ENCODE assay signal across 8 mouse cellular contexts in the genomic region with DNA sequence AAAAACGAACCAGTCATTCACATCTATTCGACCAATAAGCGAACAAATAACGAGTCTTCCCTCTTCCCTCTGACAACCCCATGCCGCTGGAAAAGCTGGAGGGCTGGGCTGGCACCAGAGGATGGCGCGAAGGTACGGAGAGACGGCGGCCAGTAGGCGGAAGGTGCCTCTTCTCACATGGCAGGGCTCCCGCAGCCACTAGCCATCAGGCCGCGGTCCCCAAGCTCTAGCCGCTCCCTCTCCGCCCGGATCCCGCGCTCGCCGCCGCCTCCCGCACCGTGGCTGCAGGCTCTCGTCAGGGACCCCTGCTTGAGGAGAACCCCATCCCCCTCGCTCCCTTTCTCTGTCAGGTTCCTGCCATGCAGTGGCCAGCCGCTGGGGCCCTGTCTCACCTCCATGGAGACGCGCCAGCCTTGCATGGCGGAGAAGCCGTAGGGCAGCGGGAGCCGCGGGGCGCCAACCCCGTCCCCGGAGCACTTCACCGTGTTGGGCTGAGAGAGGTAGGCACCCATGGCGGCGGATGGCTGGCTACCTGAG. TPM values are rescaled to one million over a fixed set of nuclear protein-coding genes. Genes with fewer than 3 reads are reported as not detected.
DNase-seq lines count a peak whose midpoint lies in the region; ATAC-seq lines count a peak whose summit lies in the region.

No protein-coding gene starts in this region.

- H3K27me3 ChIP-seq in heart, embryonic 12.5 days (replicated peaks) = no peaks in the 10 kb centered on the region
- H3K27me3 ChIP-seq in embryonic facial prominence, embryonic 15.5 days = no peaks in the 10 kb centered on the region
- H3K27me3 ChIP-seq in hindbrain, embryonic 14.5 days (ENCODE audit: control insufficient read depth, insufficient read depth, low read length) = no peaks in the 10 kb centered on the region
- H3K27me3 ChIP-seq in liver, embryonic 16.5 days (ENCODE audit: control insufficient read depth, insufficient read depth, low read depth, low read length) = no peaks in the 10 kb centered on the region
- no peaks in the 10 kb centered on the region for H3K27me3 ChIP-seq in neural tube, embryonic 15.5 days (replicated peaks)

- peak overlapping the region; percentile 86 for H3K4me2 ChIP-seq in heart, embryonic 12.5 days
- H3K4me2 ChIP-seq in embryonic facial prominence, embryonic 15.5 days (replicated peaks) = peak overlapping the region; percentile 74
- peak overlapping the region; percentile 61 for H3K4me2 ChIP-seq in hindbrain, embryonic 14.5 days (replicated peaks)
- peak overlapping the region; percentile 91 for H3K4me2 ChIP-seq in liver, embryonic 16.5 days (ENCODE audit: low read depth, low read length)
- peak overlapping the region; percentile 80 for H3K4me2 ChIP-seq in neural tube, embryonic 15.5 days

- peak overlapping the region; percentile 97 for H3K4me3 ChIP-seq in heart, embryonic 12.5 days
- H3K4me3 ChIP-seq in embryonic facial prominence, embryonic 15.5 days (replicated peaks) = peak overlapping the region; percentile 100
- H3K4me3 ChIP-seq in hindbrain, embryonic 14.5 days (replicated peaks; ENCODE audit: low read length) = peak overlapping the region; percentile 83
- H3K4me3 ChIP-seq in liver, embryonic 16.5 days (ENCODE audit: low read depth, low read length) = peak overlapping the region; percentile 100
- peak overlapping the region; percentile 99 for H3K4me3 ChIP-seq in neural tube, embryonic 15.5 days (replicated peaks)

- no peak for DNase-seq in heart, postnatal 36 days
- peak; percentile 69 for DNase-seq in MN1 (ENCODE audit: low spot score)
- peak; percentile 47 for DNase-seq in hindbrain, embryonic 14.5 days (ENCODE audit: low spot score)
- DNase-seq in thymus, postnatal 0 days (ENCODE audit: low spot score) = no peak

- no peaks in the 10 kb centered on the region for H3K36me3 ChIP-seq in heart, embryonic 12.5 days
- no peaks in the 10 kb centered on the region for H3K36me3 ChIP-seq in embryonic facial prominence, embryonic 15.5 days
- H3K36me3 ChIP-seq in hindbrain, embryonic 14.5 days (replicated peaks; ENCODE audit: control insufficient read depth, insufficient read depth) = no peaks in the 10 kb centered on the region
- H3K36me3 ChIP-seq in liver, embryonic 16.5 days (ENCODE audit: control insufficient read depth, insufficient read depth) = no peaks in the 10 kb centered on the region; the same call in 1 of the 2 replicates
- no peaks in the 10 kb centered on the region for H3K36me3 ChIP-seq in neural tube, embryonic 15.5 days

- H3K9me3 ChIP-seq in heart, embryonic 12.5 days (replicated peaks) = no peaks in the 10 kb centered on the region
- H3K9me3 ChIP-seq in embryonic facial prominence, embryonic 15.5 days (replicated peaks) = no peaks in the 10 kb centered on the region
- no peaks in the 10 kb centered on the region for H3K9me3 ChIP-seq in hindbrain, embryonic 14.5 days (ENCODE audit: control insufficient read depth, low read length)
- H3K9me3 ChIP-seq in liver, embryonic 16.5 days (replicated peaks; ENCODE audit: control insufficient read depth, low read length) = no peaks in the 10 kb centered on the region
- H3K9me3 ChIP-seq in neural tube, embryonic 15.5 days (replicated peaks) = no peaks in the 10 kb centered on the region

- intact Hi-C loops in heart, postnatal 36 days (cut with DNase I) = loop anchor here (2.0 to 5.0 kb wide), 3 partner anchors 17 to 107 kb away; a partner anchor contains a TSS

- ATAC-seq in heart, embryonic 12.5 days (ENCODE audit: insufficient number of reproducible peaks, low FRiP score) = peak; percentile 51
- peak; percentile 69 for ATAC-seq in embryonic facial prominence, embryonic 15.5 days (ENCODE audit: insufficient number of reproducible peaks, low FRiP score, low TSS enrichment, low read depth)
- peak; percentile 74 for ATAC-seq in hindbrain, embryonic 14.5 days (ENCODE audit: low FRiP score)
- ATAC-seq in liver, embryonic 16.5 days (ENCODE audit: low read depth) = peak; percentile 30
- ATAC-seq in neural tube, embryonic 15.5 days (ENCODE audit: low FRiP score) = peak; percentile 72

- H3K27ac ChIP-seq in heart, embryonic 12.5 days (ENCODE audit: poor library complexity, severe bottlenecking) = peak overlapping the region; percentile 90
- peak overlapping the region; percentile 94 for H3K27ac ChIP-seq in embryonic facial prominence, embryonic 15.5 days (replicated peaks)
- H3K27ac ChIP-seq in hindbrain, embryonic 14.5 days = peak overlapping the region; percentile 98
- peak overlapping the region; percentile 94 for H3K27ac ChIP-seq in liver, embryonic 16.5 days (ENCODE audit: low read length)
- peak overlapping the region; percentile 92 for H3K27ac ChIP-seq in neural tube, embryonic 15.5 days (replicated peaks)

- peak overlapping the region; percentile 96 for H3K9ac ChIP-seq in heart, embryonic 12.5 days
- H3K9ac ChIP-seq in embryonic facial prominence, embryonic 15.5 days = peak overlapping the region; percentile 90
- peak overlapping the region; percentile 85 for H3K9ac ChIP-seq in hindbrain, embryonic 14.5 days
- H3K9ac ChIP-seq in liver, embryonic 16.5 days (ENCODE audit: low read depth, low read length) = peak overlapping the region; percentile 96
- H3K9ac ChIP-seq in neural tube, embryonic 15.5 days (replicated peaks) = peak overlapping the region; percentile 95

- peaks cover 10% of the 10 kb centered on the region for H3K4me1 ChIP-seq in heart, embryonic 12.5 days (replicated peaks)
- H3K4me1 ChIP-seq in embryonic facial prominence, embryonic 15.5 days = peaks cover 4% of the 10 kb centered on the region; the same call in 1 of the 2 replicates
- peaks cover 15% of the 10 kb centered on the region; the same call in 1 of the 2 replicates for H3K4me1 ChIP-seq in hindbrain, embryonic 14.5 days (replicated peaks; ENCODE audit: control insufficient read depth, insufficient read depth, low read length)
- peaks cover 31% of the 10 kb centered on the region for H3K4me1 ChIP-seq in liver, embryonic 16.5 days (ENCODE audit: control insufficient read depth, low read depth, low read length)
- H3K4me1 ChIP-seq in neural tube, embryonic 15.5 days = peaks cover 26% of the 10 kb centered on the region

- whole genome bisulfite sequencing in heart, embryonic 12.5 days = 0% methylated on average over 37 of the region's 40 CpGs
- WGBS in embryonic facial prominence, embryonic 15.5 days = under 1% methylated on average over 40 of the region's 40 CpGs
- WGBS in hindbrain, embryonic 14.5 days = under 1% methylated on average over 36 of the region's 40 CpGs
- 0% methylated on average over 40 of the region's 40 CpGs for WGBS in liver, embryonic 16.5 days (ENCODE audit: insufficient replicate concordance)
- under 1% methylated on average over 40 of the region's 40 CpGs for WGBS in neural tube, embryonic 15.5 days

RNA-seq across cellular contexts. Expression of a gene that starts 0.5 kb away (rescaled TPM):
- 111 and 112 TPM in 2 replicates for polyA plus RNA-seq in heart, embryonic 12.5 days (2016; fragmentation: Nextera tagmentation; extraction: Ambion mirVana)
- 10 to 100 TPM; 50.3 to 58.7 TPM for total RNA-seq in heart, postnatal 36 days (2021)
- polyA plus RNA-seq in embryonic facial prominence, embryonic 15.5 days (2015; fragmentation: Nextera tagmentation; extraction: Ambion mirVana) = 113 and 115 TPM in 2 replicates
- polyA plus RNA-seq in hindbrain, embryonic 14.5 days (2014; fragmentation: Nextera tagmentation; extraction: Ambion mirVana) = 162 TPM in 2 replicates
- 90.8 and 97.8 TPM in 2 replicates for polyA plus RNA-seq in liver, embryonic 16.5 days (2015; fragmentation: Nextera tagmentation; extraction: Ambion mirVana)
- 167 and 173 TPM in 2 replicates for polyA plus RNA-seq in neural tube, embryonic 15.5 days (2015; fragmentation: Nextera tagmentation; extraction: Ambion mirVana)
- 131 and 140 TPM in 2 replicates for polyA plus RNA-seq in thymus, postnatal 0 days (2015; fragmentation: Nextera tagmentation; extraction: Ambion mirVana)

RNA-seq across cellular contexts. Expression of a gene that starts 17.9 kb away (rescaled TPM):
- 9.9 and 10.5 TPM in 2 replicates for polyA plus RNA-seq in heart, embryonic 12.5 days (2016; fragmentation: Nextera tagmentation; extraction: Ambion mirVana)
- 10 to 100 TPM in 1 of 2 experiments, 1 to 10 TPM in 1; 7.9 to 10.3 TPM for total RNA-seq in heart, postnatal 36 days (2021)
- 12.2 and 12.5 TPM in 2 replicates for polyA plus RNA-seq in embryonic facial prominence, embryonic 15.5 days (2015; fragmentation: Nextera tagmentation; extraction: Ambion mirVana)
- polyA plus RNA-seq in hindbrain, embryonic 14.5 days (2014; fragmentation: Nextera tagmentation; extraction: Ambion mirVana) = 7.0 and 9.4 TPM in 2 replicates
- 1.8 and 2.6 TPM in 2 replicates for polyA plus RNA-seq in liver, embryonic 16.5 days (2015; fragmentation: Nextera tagmentation; extraction: Ambion mirVana)
- 14.2 and 14.9 TPM in 2 replicates for polyA plus RNA-seq in neural tube, embryonic 15.5 days (2015; fragmentation: Nextera tagmentation; extraction: Ambion mirVana)
- polyA plus RNA-seq in thymus, postnatal 0 days (2015; fragmentation: Nextera tagmentation; extraction: Ambion mirVana) = 7.0 TPM in 2 replicates

RNA-seq across cellular contexts. Expression of a gene that starts 20.7 kb away (rescaled TPM):
- polyA plus RNA-seq in heart, embryonic 12.5 days (2016; fragmentation: Nextera tagmentation; extraction: Ambion mirVana) = 127 and 137 TPM in 2 replicates
- 10 to 100 TPM; 85.4 to 88.1 TPM for total RNA-seq in heart, postnatal 36 days (2021)
- 175 and 178 TPM in 2 replicates for polyA plus RNA-seq in embryonic facial prominence, embryonic 15.5 days (2015; fragmentation: Nextera tagmentation; extraction: Ambion mirVana)
- polyA plus RNA-seq in hindbrain, embryonic 14.5 days (2014; fragmentation: Nextera tagmentation; extraction: Ambion mirVana) = 149 and 161 TPM in 2 replicates
- polyA plus RNA-seq in liver, embryonic 16.5 days (2015; fragmentation: Nextera tagmentation; extraction: Ambion mirVana) = 44.4 and 44.9 TPM in 2 replicates
- 166 and 168 TPM in 2 replicates for polyA plus RNA-seq in neural tube, embryonic 15.5 days (2015; fragmentation: Nextera tagmentation; extraction: Ambion mirVana)
- 109 and 116 TPM in 2 replicates for polyA plus RNA-seq in thymus, postnatal 0 days (2015; fragmentation: Nextera tagmentation; extraction: Ambion mirVana)

RNA-seq across cellular contexts. Expression of a gene that starts 21.1 kb away (rescaled TPM):
- polyA plus RNA-seq in heart, embryonic 12.5 days (2016; fragmentation: Nextera tagmentation; extraction: Ambion mirVana) = 0.34 TPM in 1 of 2 replicates, not detected in the other
- total RNA-seq in heart, postnatal 36 days (2021) = not detected
- polyA plus RNA-seq in embryonic facial prominence, embryonic 15.5 days (2015; fragmentation: Nextera tagmentation; extraction: Ambion mirVana) = 0.99 TPM in 1 of 2 replicates, not detected in the other
- 0.56 and 0.66 TPM in 2 replicates for polyA plus RNA-seq in hindbrain, embryonic 14.5 days (2014; fragmentation: Nextera tagmentation; extraction: Ambion mirVana)
- polyA plus RNA-seq in liver, embryonic 16.5 days (2015; fragmentation: Nextera tagmentation; extraction: Ambion mirVana) = not detected in 2 replicates
- 0.36 and 0.51 TPM in 2 replicates for polyA plus RNA-seq in neural tube, embryonic 15.5 days (2015; fragmentation: Nextera tagmentation; extraction: Ambion mirVana)
- polyA plus RNA-seq in thymus, postnatal 0 days (2015; fragmentation: Nextera tagmentation; extraction: Ambion mirVana) = 0.64 and 0.67 TPM in 2 replicates

RNA-seq across cellular contexts. Expression of a gene that starts 26.7 kb away (rescaled TPM):
- 52.3 and 60.5 TPM in 2 replicates for polyA plus RNA-seq in heart, embryonic 12.5 days (2016; fragmentation: Nextera tagmentation; extraction: Ambion mirVana)
- total RNA-seq in heart, postnatal 36 days (2021) = 10 to 100 TPM; 49.7 to 55.9 TPM
- polyA plus RNA-seq in embryonic facial prominence, embryonic 15.5 days (2015; fragmentation: Nextera tagmentation; extraction: Ambion mirVana) = 74.4 and 74.7 TPM in 2 replicates
- 77.3 and 78.6 TPM in 2 replicates for polyA plus RNA-seq in hindbrain, embryonic 14.5 days (2014; fragmentation: Nextera tagmentation; extraction: Ambion mirVana)
- polyA plus RNA-seq in liver, embryonic 16.5 days (2015; fragmentation: Nextera tagmentation; extraction: Ambion mirVana) = 38.5 and 42.2 TPM in 2 replicates
- polyA plus RNA-seq in neural tube, embryonic 15.5 days (2015; fragmentation: Nextera tagmentation; extraction: Ambion mirVana) = 86.8 and 90.4 TPM in 2 replicates
- 73.6 and 80.4 TPM in 2 replicates for polyA plus RNA-seq in thymus, postnatal 0 days (2015; fragmentation: Nextera tagmentation; extraction: Ambion mirVana)

Comparison
In these comparisons a context has a peak if more than half of its experiments do, and no peak if none do; other contexts are left out.
1. DNase-seq: peak in MN1 (single experiment) and hindbrain, embryonic 14.5 days (single experiment); none in heart, postnatal 36 days (0 of 2) and thymus, postnatal 0 days (single experiment).
2. Peak in every context shown above with its lines, with median percentiles within 50 percentile points of each other: ATAC-seq, H3K27ac ChIP-seq, H3K4me2 ChIP-seq, H3K4me3 ChIP-seq and H3K9ac ChIP-seq.